Mouse (Mus musculus): ENCODE measurements around the gene Tnni2.

The Tnni2 gene

DNA sequence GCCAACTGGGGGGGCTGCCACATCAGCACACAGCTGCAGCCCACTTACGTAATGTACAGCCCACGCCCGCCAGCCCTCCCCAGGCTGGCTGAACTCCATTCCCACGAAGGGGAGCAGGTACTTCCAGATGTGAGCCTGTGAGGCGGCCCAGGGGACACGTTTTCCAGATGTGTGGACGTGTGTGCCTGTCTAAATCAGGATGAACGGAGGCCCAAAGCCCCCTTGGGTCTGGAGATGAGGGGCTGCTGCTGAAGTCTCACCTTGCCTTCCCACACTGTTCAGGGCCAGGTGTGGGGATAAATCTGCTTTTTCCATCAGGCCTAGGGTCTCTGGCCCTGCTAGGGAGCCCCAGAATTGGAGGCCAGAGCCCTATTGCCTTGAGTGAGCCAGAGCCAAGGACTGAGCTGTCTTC lies 45.1 kb downstream of the Tnni2 start:
- no peak for DNase-seq

DNA sequence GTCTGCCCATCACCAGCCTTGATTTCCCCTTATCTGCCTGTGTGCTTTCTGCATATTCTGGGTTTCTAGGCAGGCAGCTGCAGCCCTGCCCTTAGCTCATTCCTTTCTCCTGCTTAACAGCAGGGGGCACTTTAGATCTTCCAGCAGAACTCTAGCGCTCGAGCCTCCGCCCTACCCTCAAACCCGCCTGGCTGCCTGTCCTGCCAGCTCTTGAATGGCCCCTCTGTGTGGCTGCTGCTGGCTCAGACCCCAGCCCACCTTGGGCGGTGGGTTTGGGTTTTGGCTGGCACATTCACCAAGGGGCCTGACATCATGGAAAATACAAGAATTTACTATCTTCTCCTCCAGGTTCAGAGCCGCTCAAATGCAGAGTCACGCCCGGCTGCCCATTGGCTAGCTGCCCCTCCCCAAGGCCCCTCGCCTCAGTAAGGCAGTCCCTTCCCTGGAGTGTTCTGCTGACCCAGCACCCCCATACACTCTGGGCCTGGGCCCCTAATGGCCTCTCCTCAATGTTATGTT lies 45.8 kb downstream of the Tnni2 start:
- peak; percentile 59 to 72 for DNase-seq

DNA sequence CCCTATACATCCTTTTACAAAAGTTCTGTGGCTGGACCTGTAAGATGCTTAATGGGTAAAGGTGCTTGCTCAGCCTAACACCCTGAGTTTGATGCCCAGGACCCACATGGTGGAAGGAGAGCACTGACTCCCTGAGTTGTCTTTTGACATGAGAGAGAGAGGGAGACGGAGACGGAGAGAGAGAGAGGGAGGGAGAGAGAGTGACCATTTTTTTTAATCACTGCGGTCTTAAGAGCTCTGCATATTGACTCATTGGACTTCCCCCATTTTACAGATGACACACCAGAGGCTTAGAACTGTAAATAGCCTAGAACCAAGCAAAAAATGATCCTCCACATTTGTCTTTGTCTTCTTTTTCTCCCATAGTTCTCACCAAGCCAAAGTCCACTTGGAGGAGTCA lies 46.4 kb downstream of the Tnni2 start:
- DNase-seq = no peak

DNA sequence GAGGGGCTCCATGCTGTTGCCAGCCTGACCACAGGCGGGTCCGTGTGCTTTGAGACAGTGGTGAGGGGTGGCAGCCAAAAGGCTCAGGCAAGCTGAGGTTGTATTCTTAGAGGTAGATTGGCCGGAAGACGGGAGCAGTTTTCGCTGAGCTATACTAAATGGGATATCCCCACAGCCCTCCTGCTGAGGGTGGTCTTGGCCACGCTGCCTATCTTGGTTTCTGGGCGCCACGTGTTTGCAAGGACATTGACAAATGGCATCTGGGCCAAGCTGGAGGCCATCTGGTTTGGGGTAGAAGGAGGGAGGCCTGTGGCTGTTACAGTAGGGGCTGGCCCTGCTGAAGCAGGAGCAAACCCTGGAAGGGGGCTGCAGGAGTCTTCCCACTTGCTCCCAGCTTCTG lies 51.9 kb downstream of the Tnni2 start:
- DNase-seq = no peak
